Mouse (Mus musculus) embryonic stem cell, embryonic (primary cell): ENCODE measurements around the gene Olfr1218.
"Not testable (repeated sequence)": the region's sequence is repeated elsewhere in the genome, so short reads cannot be mapped to it uniquely, and the experiment has no call there.

Experiments used
- CTCF ChIA-PET, 4 experiments: fragments of 300-600 bp in 2 of 4; fragments of 350-600 bp in 2 of 4; sonication (Branson Sonifier 250); formaldehyde crosslinking; loops; one replicate each; lab custom pipeline; 2022; ENCODE audit warnings: inconsistent platforms in 2 of 4; lab: Charles Lee
- POLR2A ChIA-PET, 4 experiments: fragments of 300-600 bp in 2 of 4; fragments of 350-600 bp in 2 of 4; sonication (Branson Sonifier 250); formaldehyde crosslinking; loops; one replicate each; lab custom pipeline; 2022; ENCODE audit warnings: antibody characterized with exemption in 4 of 4, inconsistent platforms in 1 of 4; lab: Charles Lee

Olfr1218 gene

DNA sequence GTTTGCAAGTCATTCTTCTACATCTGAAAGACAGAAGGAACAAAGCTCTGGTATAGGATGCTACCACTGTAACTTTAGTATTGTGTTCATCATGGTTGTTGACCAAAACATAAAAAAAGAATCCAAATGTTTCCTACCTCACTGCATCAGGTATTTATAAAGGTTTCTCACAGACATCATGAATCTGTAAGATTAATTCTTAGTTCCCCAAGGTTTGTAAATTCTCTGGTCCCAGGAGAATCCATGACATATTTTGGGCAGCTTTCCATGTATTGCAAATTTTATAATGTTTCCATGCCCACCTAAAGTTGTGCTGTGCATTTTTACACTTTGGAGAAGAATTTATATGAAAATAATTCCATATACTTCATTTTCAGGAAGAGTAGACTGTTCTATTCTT is at the start of gene Olfr1218:
Gene Olfr1218 (minus strand): TSS at position 101 of the 400 bp plus-strand sequence.
- ChIA-PET POLR2A (no interaction called here), CTCF (no interaction called here)

DNA sequence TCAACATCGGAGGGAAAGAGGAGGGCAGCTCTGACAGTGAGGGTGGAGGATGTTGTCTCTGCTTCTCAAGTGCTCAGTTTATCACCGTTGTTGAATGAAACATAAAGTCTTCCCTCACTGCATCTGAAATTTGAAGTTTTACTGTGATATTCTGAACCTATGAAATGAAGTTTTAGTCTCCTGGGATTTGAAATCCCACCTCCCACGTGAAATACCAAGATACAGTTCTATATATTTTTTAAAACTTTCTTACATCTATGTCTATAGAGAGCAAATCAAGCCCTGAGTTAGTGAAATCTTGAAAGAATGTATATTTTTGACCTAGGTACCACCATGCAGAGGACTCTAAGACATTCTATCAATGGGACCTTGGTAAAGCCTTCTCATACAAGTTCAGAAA is 45.7 kb upstream of the Olfr1218 start, which contains the start of gene Olfr1220:
Gene Olfr1220 (minus strand): TSS at position 101 of the 400 bp plus-strand sequence.
- POLR2A ChIA-PET: no interaction called here
- CTCF ChIA-PET: interaction anchor here in 1 of 4 experiments (0.6 kb wide), 1 partner anchor 170 kb away, joined by 3 read pairs; no protein-coding TSS in a partner anchor

DNA sequence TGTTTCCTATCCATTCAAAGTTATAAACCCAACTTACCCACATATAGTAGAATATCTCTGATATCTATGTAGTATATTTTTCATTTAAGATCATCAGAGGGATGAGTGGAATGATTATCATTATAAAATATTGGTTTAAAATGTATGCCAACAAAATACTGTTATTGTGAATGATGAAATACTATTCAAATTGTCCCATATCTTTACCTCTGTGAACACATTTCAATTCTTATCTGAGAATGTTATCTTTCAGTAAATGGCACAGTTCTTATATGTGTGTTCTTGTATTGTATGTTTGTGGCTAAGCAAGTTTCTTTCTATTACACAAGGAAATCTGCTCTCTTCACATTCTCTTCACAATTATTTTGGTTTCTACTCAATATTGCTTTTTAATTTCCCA is 44.7 kb upstream of the Olfr1218 start:
- ChIA-PET POLR2A (no interaction called here), CTCF (no interaction called here)

DNA sequence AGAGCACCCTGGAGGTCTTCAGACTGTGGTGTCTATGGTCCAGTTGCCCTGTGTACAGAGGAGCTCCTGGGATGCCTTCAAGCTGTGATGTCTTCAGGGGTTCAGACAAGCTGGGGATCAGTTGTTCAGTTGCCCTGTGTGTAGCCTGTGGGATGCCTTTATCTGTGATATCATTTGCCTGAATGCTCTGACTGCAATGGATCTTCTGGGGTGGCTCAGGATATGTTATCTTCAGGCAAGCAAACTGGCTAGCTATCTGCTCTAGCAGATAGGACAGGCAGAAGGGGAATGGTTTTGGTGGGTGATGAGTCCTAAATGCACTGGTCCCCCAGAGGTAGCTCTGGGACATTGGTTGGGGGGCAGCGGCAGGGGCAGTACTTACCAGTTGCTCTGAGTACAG is 32.9 kb upstream of the Olfr1218 start:
- POLR2A ChIA-PET: interaction anchor here in 1 of 4 experiments (0.5 kb wide), 1 partner anchor 1367 kb away, joined by 7 read pairs; no protein-coding TSS in a partner anchor

DNA sequence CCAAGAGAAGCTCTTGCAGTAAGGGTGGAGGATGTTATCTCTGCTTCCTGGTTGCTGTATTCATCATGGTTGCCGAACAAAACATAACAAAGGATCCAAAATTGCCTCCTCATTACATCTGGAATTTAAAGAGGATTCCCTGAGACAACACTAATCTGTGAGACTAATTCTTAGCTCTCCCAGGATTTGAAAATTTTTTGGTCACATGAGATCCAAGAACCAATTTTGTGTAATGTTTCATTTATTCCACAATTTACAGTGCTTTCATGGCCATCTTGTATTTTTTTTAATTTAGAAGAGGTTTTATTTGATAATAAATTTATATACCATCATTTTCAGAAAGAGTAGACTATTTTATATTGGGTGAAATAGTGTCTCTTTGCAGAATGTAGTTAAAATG is 22.4 kb upstream of the Olfr1218 start, which contains the start of gene Olfr1219:
Gene Olfr1219 (minus strand): TSS at position 101 of the 400 bp plus-strand sequence.
- ChIA-PET CTCF (no interaction called here), POLR2A (no interaction called here)

More for the DNA sequence above, 32.9 kb upstream of the Olfr1218 start:
- CTCF ChIA-PET: no interaction called here

DNA sequence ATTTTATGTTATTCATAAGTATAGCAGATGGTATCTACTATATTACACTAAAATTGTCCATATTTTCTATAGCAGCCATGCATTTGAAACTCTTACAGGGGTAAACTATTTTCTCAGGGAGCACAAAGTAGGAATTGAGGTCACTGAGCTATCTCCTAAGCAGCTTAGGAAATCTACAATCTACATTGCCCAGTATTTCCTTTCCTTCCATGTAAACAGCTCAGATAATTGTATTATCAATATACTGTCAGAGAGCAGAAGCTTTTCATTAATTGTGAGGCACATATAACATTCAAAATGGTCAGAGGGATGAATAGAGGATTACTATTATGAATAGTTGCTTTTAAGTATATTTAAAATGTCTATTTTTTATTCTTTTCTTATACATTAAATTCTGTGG is 20.5 kb upstream of the Olfr1218 start:
- ChIA-PET CTCF (no interaction called here), POLR2A (no interaction called here)

DNA sequence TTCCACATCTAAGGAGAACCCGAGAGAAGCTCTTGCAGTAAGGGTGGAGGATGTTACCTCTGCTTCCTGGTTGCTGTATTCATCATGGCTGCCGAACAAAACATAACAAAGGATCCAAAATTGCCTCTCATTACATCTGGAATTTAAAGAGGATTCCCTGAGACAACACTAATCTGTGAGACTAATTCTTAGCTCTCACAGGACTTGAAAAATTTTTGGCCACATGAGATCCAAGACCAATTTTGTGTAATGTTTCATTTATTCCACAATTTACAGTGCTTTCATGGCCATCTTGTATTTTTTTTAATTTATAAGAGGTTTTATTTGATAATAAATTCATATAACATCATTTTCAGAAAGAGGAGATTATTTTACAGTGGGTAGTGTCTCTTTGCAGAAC is 29.0 kb downstream of the Olfr1218 start, which contains the start of gene Olfr1217:
Gene Olfr1217 (minus strand): TSS at position 101 of the 400 bp plus-strand sequence.
- ChIA-PET POLR2A (no interaction called here), CTCF (no interaction called here)

DNA sequence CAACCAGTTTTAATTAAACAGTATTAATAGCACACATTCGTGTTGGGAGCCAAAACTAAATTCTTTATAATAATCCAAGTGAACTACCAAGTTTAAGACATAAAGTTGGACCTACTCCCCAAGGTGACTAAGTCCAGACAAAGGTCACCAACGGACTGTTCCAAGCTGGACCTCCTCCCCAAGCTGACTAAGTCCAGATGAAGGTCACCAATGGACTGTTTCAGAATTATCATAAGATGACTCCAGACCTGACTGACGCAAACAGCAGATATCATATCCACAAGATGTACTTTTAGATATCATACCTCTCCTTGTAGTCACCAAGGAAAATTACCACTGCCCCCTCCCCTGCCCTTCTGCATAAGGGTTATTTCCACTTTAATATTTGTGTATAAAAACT is 39.6 kb downstream of the Olfr1218 start:
- CTCF ChIA-PET, POLR2A ChIA-PET: not testable (repeated sequence)

DNA sequence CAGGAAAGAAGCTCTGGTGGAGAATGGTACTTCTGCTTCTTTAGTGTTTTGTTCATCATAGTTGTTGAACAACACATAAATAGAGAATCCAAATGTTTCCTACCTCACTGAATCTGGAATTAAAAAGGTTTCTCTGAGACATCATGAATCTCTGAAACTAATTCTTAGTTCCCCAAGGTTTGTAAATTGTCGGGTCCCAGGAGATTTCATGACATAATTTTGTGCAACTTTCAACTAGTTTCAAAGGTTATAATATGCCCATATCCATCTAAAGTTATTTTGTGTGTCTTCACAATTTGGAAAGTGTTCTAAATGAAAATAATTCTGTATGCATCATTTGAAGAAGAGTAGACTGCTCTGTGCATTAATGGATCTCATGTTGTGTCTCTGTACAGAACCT is 42.7 kb downstream of the Olfr1218 start, which contains the start of gene Olfr1216:
Gene Olfr1216 (minus strand): TSS at position 101 of the 400 bp plus-strand sequence.
- POLR2A ChIA-PET: no interaction called here
- CTCF ChIA-PET: no interaction called here

DNA sequence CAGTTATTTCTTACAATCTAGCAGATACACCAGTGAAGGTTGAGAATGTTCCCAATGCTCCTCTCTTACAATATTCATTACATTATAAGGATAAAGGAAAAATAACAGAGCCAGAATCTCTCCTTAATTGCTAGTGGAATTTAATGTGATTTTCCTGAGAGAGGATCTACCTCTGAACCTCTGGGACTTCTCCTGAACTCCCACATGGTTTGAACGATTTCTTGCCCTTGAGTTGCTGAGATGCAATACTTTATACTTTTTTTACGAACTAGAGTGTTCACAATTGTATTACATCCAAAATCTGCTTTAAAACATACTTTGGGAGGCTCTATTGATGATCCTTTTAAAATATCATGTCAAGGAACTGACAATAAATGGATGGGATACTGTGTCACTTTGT is 54.1 kb downstream of the Olfr1218 start, which contains the start of gene Olfr1215:
Gene Olfr1215 (minus strand): TSS at position 101 of the 400 bp plus-strand sequence.
- ChIA-PET POLR2A (no interaction called here), CTCF (no interaction called here)
